Mouse (Mus musculus): ENCODE data around the gene Parp11.

The Parp11 gene

DNA sequence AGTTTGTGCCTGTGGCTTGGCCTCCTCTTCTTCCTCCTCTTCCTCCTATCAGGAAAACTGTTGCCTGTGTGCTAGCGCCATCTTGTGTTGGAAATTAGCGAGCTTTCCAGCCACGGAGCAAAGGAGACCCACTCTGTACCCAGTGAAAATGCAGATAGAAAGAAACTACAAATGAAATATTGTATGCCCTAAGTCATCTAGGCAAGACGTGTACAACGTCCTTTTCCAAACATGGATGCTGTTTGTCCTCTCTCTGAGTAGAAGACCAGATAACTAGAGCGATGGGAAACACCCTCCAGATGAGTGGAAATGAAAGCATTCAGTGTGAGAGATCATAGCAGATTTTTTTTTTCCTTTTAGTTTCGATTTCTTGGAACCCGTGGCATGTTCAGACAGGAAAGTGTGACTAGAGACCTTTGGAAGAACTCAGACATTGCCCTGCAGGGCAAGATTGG, at the start of gene Parp11:
Gene Parp11 (plus strand): TSS at position 405 of the 455 bp plus-strand sequence.
- peak; percentile 81 for DNase-seq (ENCODE audit: low spot score)

GRCm38 (mm10) chr6:127398073-127398472, 48.6 kb upstream of the Parp11 start:
- no peak for DNase-seq (ENCODE audit: low spot score)

DNA sequence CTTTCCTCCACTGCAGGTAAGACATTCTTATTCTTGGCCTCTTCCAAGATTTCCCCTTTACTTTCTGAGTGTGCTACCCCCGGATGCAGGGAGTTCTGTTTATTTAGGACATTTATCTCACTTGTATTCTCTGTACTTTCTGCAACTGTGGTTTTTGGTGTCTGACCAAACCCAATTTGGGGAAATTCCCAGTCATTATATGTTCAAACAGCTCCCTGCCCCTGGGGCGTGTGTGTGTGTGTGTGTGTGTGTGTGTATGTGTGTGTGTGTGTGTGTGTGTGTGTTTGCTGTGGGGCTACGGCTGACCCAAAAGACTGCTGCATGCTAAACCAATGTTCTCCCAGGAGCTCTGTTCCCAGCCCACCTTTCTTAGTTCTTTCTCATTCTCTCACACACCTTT, 45.2 kb upstream of the Parp11 start:
- no peak for DNase-seq (ENCODE audit: low spot score)

DNA sequence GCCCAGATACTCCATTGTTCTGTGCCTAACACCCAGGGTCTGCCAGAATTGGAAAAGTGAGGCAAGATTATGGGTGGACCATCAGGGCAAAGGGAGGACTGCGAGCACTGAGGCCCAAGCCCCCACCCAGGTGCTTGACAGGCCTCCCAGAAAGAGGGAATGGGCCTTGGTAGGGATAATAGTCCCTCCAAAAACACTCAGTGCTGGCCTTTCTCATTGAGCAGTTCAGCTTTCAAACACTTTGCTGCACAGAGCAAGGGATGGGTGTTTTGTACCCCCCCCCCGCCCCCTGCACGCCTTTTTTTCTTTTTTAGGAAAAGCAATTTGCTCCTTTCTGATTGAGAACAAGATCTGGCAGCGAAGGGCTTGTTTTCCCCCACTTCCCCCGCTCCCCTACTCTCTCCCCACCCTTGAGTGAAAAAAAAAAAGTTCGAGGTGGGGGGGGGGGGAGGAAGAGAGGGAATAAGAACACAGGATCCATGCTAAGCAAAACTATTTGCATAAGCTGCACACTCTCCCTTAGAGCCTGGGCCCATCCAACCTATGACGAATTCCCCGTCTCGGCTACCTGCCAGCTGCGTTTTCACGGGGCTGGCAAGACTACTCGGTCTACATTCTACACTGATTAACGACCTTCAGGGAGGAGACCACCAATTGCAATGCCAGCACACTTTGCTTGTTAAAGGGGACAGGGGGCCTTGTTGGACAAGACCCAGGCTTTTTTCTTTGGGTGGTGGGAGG, 42.4 kb upstream of the Parp11 start:
- DNase-seq (ENCODE audit: low spot score) = no peak

GRCm38 (mm10) chr6:127405682-127406081, 41.0 kb upstream of the Parp11 start:
- DNase-seq (ENCODE audit: low spot score) = peak; percentile 35

DNA sequence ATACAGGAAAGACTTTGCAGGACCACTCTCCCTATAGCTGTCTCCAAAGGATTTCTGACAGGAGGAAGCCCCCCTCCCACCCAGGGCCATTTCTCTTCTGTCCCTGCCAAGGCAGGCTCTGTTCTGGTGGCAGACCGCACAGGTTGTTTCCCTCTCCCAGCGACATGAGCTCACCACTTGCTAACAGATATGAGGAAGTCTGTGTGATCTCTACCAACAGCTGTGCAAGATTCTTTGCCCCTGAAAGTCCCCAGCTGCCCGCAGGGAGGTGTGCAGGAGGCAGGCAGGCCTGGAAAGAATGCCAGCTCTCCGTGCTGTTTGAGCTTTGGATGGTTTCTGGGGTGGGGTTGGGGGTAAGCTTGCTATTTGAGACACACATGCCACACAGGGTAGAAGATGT, 38.9 kb upstream of the Parp11 start:
- no peak for DNase-seq (ENCODE audit: low spot score)

DNA sequence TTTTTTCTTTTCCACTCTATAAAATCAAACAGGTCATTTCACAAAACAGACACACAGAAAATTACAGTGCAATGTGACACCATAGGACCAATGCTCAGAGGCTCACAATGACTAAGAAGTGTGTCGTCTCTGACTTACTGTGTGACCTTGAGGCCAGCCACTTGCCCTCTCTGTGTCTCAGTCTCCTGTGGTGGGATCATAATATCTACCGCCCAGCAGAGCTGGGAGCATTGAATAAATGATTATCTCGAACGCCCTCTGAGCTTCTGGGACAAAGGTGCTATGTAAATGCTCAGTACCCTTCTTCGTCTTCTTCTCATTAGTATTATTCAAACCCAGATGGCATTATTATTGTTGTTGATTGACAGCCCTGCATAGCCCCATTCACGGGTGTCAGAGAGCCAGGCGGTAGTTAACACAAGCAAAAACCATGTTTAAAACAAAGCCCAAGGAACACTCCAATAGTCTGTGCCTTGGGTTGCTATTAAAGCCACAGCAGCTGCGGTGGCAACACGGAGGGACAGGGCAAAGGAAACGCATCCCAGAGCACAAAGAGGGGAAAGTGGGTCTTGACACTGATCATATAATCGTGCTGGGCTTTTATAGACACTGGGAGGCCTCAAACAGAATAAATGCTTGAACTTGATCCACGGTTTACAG, 29.0 kb upstream of the Parp11 start:
- DNase-seq (ENCODE audit: low spot score) = no peak

- DNase-seq (ENCODE audit: low spot score) = no peak
These were observed 28.3 kb upstream of the Parp11 start for GRCm38 (mm10) chr6:127418322-127418721.

GRCm38 (mm10) chr6:127420115-127420514, 26.5 kb upstream of the Parp11 start:
- no peak for DNase-seq (ENCODE audit: low spot score)

GRCm38 (mm10) chr6:127425095-127425494, 21.5 kb upstream of the Parp11 start:
- DNase-seq (ENCODE audit: low spot score) = no peak

DNA sequence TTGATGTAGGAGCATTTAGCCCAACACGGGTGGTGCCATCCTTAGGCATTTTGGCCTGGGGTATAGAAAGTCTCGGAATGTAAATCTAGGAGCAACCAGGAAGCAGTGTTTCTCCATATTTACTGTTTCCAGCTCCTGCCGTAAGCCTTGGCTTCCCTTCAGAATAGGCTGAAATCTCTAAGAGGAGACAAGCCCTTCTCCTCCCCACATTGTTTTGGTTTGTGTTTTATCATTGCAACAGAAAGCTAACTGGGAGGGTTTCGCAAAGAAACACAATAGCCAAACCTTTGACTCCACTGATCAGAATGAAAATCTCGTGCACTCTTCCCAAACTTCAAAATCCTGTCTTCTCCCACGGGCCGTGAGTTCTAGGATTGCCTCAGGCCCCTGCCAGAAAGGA, 15.9 kb upstream of the Parp11 start:
- DNase-seq (ENCODE audit: low spot score) = no peak

DNA sequence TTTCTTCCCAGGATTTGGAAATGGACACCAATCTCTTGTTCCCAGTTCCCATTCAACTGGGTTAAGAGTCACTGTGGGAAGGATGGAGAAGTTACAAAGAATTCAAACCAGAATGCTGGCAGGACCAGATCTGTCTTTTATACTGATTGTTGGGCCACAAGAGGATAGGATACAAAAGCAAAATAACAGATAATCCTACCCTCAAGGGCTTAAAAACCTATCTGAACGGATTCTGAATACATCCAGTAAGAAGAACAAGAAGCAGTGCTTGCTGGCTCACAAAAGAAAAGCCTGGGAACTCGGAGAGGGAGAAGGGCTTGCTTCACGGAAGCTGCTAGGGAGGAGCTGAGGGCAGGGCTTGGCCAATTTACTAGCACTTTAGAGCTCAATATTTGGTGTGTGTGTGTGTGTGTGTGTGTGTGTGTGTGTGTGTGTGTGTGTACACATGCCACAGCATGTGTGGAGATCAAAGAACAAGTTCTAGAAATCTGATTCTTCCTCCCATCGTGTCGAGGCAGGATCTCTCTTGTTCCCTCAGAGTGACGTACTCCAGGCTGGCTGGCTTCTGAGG, 15.4 kb upstream of the Parp11 start:
- DNase-seq (ENCODE audit: low spot score) = no peak

GRCm38 (mm10) chr6:127433886-127434647, 12.6 kb upstream of the Parp11 start:
- no peak for DNase-seq (ENCODE audit: low spot score)

DNA sequence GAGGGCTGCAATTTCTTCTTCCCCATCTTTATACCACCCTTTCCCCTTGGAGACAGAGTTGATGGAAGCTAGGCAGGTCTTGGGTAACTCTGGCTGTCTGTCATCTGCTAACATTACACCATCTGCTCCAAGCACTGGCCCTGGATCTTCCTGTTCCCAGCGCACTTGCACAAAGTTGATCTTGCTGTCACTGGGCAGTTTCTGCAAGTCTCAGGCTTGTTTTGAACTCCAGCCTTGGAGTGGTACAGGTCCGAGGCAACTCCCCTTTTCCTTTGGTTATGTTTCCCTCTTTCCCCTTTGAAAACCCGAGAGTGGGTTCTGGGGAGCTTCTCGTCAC, 12.0 kb upstream of the Parp11 start:
- no peak for DNase-seq (ENCODE audit: low spot score)

DNA sequence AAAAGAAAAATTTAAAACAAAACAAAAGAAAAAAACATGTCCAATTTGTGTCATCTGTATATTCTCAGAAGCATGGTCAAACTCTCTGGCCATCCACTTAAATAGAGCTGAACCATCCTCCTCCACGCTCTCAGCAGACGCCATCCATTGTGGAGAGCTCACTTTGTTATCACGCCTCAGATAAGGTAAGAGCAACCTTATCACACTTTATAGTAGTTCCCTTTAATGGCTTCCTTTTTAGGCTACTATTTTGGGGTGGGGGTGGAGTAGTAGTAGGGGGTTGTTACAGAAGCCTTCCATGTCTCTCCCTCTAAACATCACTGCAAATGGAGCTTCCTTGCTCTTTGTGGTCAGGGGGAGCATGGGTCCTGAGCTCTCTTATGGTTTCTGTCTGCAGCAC, 7.6 kb upstream of the Parp11 start:
- no peak for DNase-seq (ENCODE audit: low spot score)

DNA sequence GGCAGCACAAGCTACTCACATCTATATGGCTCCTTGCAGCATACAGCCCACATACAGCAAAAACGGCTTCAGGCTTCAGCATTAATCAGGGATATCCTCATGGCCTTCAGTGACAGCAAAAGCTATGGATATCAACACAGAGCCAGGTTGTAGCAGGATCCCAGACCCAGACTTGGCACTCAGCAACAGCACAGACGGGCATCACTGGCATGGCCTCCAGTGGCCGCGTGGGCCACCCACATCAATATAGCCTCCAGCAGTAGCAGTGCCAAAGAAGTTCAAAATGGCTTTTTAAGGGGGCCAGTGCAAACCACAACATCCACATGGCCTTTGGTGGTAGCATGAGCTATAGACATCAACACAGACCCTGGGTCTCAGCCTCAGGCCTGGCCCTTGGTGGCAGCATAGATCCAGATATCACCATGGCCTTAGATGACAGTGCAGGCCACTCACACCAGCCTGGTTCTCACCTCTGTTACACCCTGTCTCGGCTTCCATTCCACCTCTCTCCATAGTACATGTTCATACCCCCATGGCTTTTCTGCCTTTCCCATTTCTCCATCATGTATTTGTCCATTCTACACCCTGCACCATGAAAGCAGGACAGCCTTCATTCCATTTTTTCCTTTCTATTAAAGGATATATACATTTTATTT, 7.0 kb upstream of the Parp11 start:
- DNase-seq (ENCODE audit: low spot score) = no peak

DNA sequence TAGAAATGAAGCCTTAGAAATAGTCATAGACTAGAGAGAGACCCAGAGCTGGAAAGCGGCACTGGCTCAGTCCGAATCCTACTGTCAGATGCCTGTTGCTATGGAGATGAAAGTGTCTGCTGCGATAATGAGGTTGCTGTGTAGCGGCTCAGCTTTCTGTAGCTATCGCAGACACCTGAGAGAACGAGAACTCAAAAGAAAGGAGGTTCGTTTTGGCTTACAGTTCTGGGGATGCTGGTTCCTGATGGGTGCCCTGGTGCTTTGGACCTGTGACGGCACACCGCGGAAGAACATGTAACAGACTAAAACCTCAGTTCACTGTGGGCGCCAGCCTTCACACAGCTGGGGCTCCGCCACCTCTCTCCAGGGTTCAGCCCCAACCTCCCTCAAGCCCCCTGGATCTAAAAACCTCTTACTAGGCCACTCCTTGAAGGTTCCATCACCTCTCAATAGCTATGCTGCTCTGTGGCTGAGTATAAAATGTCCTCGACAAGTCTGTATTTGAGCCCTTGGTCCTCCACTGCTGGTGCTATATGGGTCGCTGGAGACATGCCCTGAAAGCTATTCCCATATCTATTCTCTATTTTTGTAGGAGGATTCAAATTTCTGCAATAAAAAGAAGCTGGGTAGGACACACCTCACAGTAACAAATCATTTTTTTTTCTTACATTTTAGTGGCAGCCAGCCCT, 6.1 kb upstream of the Parp11 start:
- peak; percentile 43 for DNase-seq (ENCODE audit: low spot score)

- DNase-seq (ENCODE audit: low spot score) = no peak
These were observed 4.1 kb upstream of the Parp11 start for GRCm38 (mm10) chr6:127442584-127442983.

GRCm38 (mm10) chr6:127443910-127444309, 2.7 kb upstream of the Parp11 start:
- no peak for DNase-seq (ENCODE audit: low spot score)

DNA sequence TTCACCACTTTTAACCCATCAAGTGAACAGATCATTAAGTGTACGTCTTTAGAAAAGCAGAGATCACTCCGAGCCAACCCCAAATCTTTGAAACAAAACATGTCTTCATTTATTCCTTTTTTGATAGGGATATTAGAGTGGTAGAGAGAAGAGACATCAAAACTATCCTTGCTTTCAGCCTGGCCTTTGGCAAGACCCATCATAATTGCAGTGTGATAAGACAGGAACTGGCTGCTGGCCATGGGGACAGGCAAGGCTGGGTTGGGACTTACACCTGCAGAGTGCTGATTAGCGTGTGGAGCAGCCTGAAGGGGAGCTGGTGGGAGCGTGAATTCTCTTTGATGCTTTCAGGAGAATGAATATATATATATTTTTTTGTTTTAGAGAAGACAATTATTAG, 2.2 kb upstream of the Parp11 start:
- DNase-seq (ENCODE audit: low spot score) = no peak

DNA sequence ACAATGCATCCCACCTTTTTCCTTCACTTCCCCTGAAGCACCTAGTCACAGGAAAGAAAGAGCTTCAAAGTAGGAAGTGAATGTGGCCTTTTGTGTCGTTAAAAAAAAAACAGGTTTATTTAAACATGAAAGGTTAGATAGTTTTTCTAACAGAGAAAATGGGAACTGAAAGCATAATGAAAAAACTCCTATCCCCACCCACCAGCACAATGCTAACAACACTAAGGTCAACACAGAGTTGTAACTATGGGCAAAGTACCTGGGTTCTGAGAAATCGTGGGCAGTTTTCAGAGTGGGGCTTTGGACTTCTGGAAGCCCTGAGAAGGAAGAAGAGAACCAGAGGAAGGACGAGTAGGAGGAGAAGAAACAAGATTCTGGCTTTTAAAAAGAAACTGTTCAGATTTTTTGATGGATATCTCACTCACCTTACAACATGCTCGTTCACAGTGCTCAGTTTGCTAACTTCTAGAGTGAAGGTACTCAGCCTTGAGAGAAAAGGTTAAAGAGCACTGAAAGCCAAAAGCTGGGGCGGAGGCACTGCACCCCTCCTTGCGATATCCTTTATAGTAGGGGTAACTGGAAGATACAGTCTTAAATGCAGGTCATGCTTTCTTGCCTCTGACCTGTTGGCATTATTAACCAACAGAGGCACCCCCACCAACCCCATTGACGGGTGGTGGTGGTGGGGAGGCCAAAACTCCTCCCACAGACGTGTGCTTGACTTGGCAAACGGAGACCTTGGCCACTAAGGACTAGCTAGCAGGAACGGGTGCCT, 1.2 kb downstream of the Parp11 start:
- no peak for DNase-seq (ENCODE audit: low spot score)
